Mouse (Mus musculus) forebrain, embryonic 12.5 days (tissue): ENCODE measurements around the gene Map3k5. TPM values are rescaled to one million over a fixed set of nuclear protein-coding genes. Genes with fewer than 3 reads are reported as not detected.

ENCODE experiments used
- ATAC-seq: fragments of 200-750 bp; cut with Nextera tagmentation; 2 replicates; pipeline ENCODE4 v1.8.0; 2017; ENCODE audit warnings: moderate TSS enrichment; ENCODE audit not compliant: low FRiP score
- H3K27ac ChIP-seq: fragments of 300-500 bp; sonication (generic); 2 replicates; pipeline ENCODE4 v1.5.1; 2016; ENCODE audit warnings: mild to moderate bottlenecking
- H3K27me3 ChIP-seq: fragments of 300-500 bp; sonication (generic); 2 replicates; pipeline ENCODE4 v1.6.1; 2016; ENCODE audit warnings: mild to moderate bottlenecking
- H3K36me3 ChIP-seq: fragments of 300-500 bp; sonication (generic); replicated peaks from 2 replicates; pipeline ENCODE4 v1.6.1; 2016; ENCODE audit warnings: mild to moderate bottlenecking
- H3K4me1 ChIP-seq: fragments of 300-500 bp; sonication (generic); 2 replicates; pipeline ENCODE4 v1.6.1; 2016
- H3K4me2 ChIP-seq: fragments of 300-500 bp; sonication (generic); 2 replicates; pipeline ENCODE4 v1.6.1; 2016; ENCODE audit warnings: mild to moderate bottlenecking, moderate library complexity
- H3K4me3 ChIP-seq: fragments of 300-500 bp; sonication (generic); replicated peaks from 2 replicates; pipeline ENCODE4 v1.5.1; 2016; ENCODE audit warnings: mild to moderate bottlenecking
- H3K9ac ChIP-seq: fragments of 300-500 bp; sonication (generic); 2 replicates; pipeline ENCODE4 v1.6.1; 2016; ENCODE audit warnings: mild to moderate bottlenecking
- H3K9me3 ChIP-seq: fragments of 300-500 bp; sonication (generic); 2 replicates; pipeline ENCODE4 v1.6.1; 2016
- WGBS: fragments of 180-500 bp; shearing (Covaris S2); methylation state at CpG from one replicate; pipeline ENCODE4 v1.1.7; 2016; 5-methylcytosine and 5-hydroxymethylcytosine counted together
- polyA plus RNA-seq: library from polyadenylated mRNA; unstranded; fragments of >200 nt; fragmentation: Nextera tagmentation; extraction: Ambion mirVana; gene quantifications from 2 replicates; pipeline ENCODE4 v1.2.1, GENCODE M21; 2016

The Map3k5 gene
- polyA plus RNA-seq, 1 experiment from 2014 or later, result 0.64 TPM

- Histone ChIP-seq H3K4me1 (no peaks in the 10 kb centered on the region), H3K36me3 (no peaks in the 10 kb centered on the region), H3K9me3 (no peaks in the 10 kb centered on the region), H3K9ac (no peak overlapping the region), H3K27ac (no peak overlapping the region), H3K4me3 (no peak overlapping the region), H3K27me3 (no peaks in the 10 kb centered on the region), H3K4me2 (no peak overlapping the region)
- ATAC-seq, result no peak
- WGBS, result 92% methylated on average over 12 of the region's 12 CpGs
Observed at GRCm38 (mm10) chr10:19973321-19974108, 39.2 kb downstream of the Map3k5 start.

GRCm38 (mm10) chr10:19977557-19977956 lies 43.3 kb downstream of the Map3k5 start:
- H3K27ac ChIP-seq, result no peak overlapping the region
- H3K9me3 ChIP-seq, result no peaks in the 10 kb centered on the region
- H3K9ac ChIP-seq, result no peak overlapping the region
- no peaks in the 10 kb centered on the region for H3K36me3 ChIP-seq
- no peaks in the 10 kb centered on the region for H3K27me3 ChIP-seq
- 79% methylated on average over 3 of the region's 3 CpGs for WGBS
- H3K4me2 ChIP-seq, result no peak overlapping the region
- no peaks in the 10 kb centered on the region for H3K4me1 ChIP-seq
- no peak overlapping the region for H3K4me3 ChIP-seq
- no peak for ATAC-seq

GRCm38 (mm10) chr10:19978662-19979199 lies 44.5 kb downstream of the Map3k5 start:
- no peak overlapping the region for H3K27ac ChIP-seq
- no peak overlapping the region for H3K4me3 ChIP-seq
- no peak overlapping the region for H3K4me2 ChIP-seq
- H3K9ac ChIP-seq, result no peak overlapping the region
- no peaks in the 10 kb centered on the region for H3K27me3 ChIP-seq
- 91% methylated on average over 5 of the region's 5 CpGs for WGBS
- no peak for ATAC-seq
- no peaks in the 10 kb centered on the region for H3K36me3 ChIP-seq
- no peaks in the 10 kb centered on the region for H3K9me3 ChIP-seq
- no peaks in the 10 kb centered on the region for H3K4me1 ChIP-seq

GRCm38 (mm10) chr10:19987736-19988135 lies 53.5 kb downstream of the Map3k5 start:
- ATAC-seq, result no peak
- WGBS, result 71% methylated on average over 9 of the region's 9 CpGs
- no peak overlapping the region for H3K4me3 ChIP-seq

GRCm38 (mm10) chr10:19989986-19990385 lies 55.7 kb downstream of the Map3k5 start:
- Histone ChIP-seq H3K4me2 (no peak overlapping the region), H3K4me1 (no peaks in the 10 kb centered on the region), H3K36me3 (no peaks in the 10 kb centered on the region), H3K4me3 (no peak overlapping the region), H3K27ac (no peak overlapping the region), H3K9ac (no peak overlapping the region), H3K27me3 (no peaks in the 10 kb centered on the region), H3K9me3 (no peaks in the 10 kb centered on the region)
- 93% methylated on average over 6 of the region's 6 CpGs for WGBS
- ATAC-seq, result no peak

More at GRCm38 (mm10) chr10:19987736-19988135, 53.5 kb downstream of the Map3k5 start:
- no peaks in the 10 kb centered on the region for H3K9me3 ChIP-seq
- no peaks in the 10 kb centered on the region for H3K27me3 ChIP-seq
- H3K9ac ChIP-seq, result no peak overlapping the region
- no peaks in the 10 kb centered on the region for H3K4me1 ChIP-seq
- H3K36me3 ChIP-seq, result no peaks in the 10 kb centered on the region
- no peak overlapping the region for H3K27ac ChIP-seq
- H3K4me2 ChIP-seq, result no peak overlapping the region

- H3K27ac ChIP-seq, result no peak overlapping the region
- 77% methylated on average over 6 of the region's 6 CpGs for WGBS
- H3K9me3 ChIP-seq, result no peaks in the 10 kb centered on the region
- H3K4me3 ChIP-seq, result no peak overlapping the region
- no peak for ATAC-seq
- H3K4me1 ChIP-seq, result no peaks in the 10 kb centered on the region
- H3K4me2 ChIP-seq, result no peak overlapping the region
- no peaks in the 10 kb centered on the region for H3K36me3 ChIP-seq
- H3K27me3 ChIP-seq, result no peaks in the 10 kb centered on the region
- H3K9ac ChIP-seq, result no peak overlapping the region
Observed at GRCm38 (mm10) chr10:19990638-19991037, 56.4 kb downstream of the Map3k5 start.

- no peaks in the 10 kb centered on the region for H3K4me1 ChIP-seq
- H3K27ac ChIP-seq, result no peak overlapping the region
- no peak overlapping the region for H3K4me2 ChIP-seq
- 55% methylated on average over 3 of the region's 3 CpGs for WGBS
- no peaks in the 10 kb centered on the region for H3K36me3 ChIP-seq
- H3K27me3 ChIP-seq, result no peaks in the 10 kb centered on the region
- ATAC-seq, result no peak
- no peak overlapping the region for H3K9ac ChIP-seq
- H3K4me3 ChIP-seq, result no peak overlapping the region
- H3K9me3 ChIP-seq, result no peaks in the 10 kb centered on the region
Observed at GRCm38 (mm10) chr10:19991237-19991865, 57.1 kb downstream of the Map3k5 start.

GRCm38 (mm10) chr10:19991866-19992252 lies 57.6 kb downstream of the Map3k5 start:
- Histone ChIP-seq H3K4me1 (no peaks in the 10 kb centered on the region), H3K9ac (no peak overlapping the region), H3K27me3 (no peaks in the 10 kb centered on the region), H3K9me3 (no peaks in the 10 kb centered on the region), H3K4me3 (no peak overlapping the region), H3K36me3 (no peaks in the 10 kb centered on the region), H3K27ac (no peak overlapping the region), H3K4me2 (no peak overlapping the region)
- 48% methylated on average over 2 of the region's 3 CpGs for WGBS
- no peak for ATAC-seq

- Histone ChIP-seq H3K9me3 (no peaks in the 10 kb centered on the region), H3K27me3 (no peaks in the 10 kb centered on the region), H3K36me3 (no peaks in the 10 kb centered on the region), H3K9ac (no peak overlapping the region), H3K4me1 (no peaks in the 10 kb centered on the region), H3K4me2 (no peak overlapping the region), H3K4me3 (no peak overlapping the region), H3K27ac (no peak overlapping the region)
- no peak for ATAC-seq
- 71% methylated on average over 14 of the region's 14 CpGs for WGBS
Observed at GRCm38 (mm10) chr10:19994469-19995450, 60.5 kb downstream of the Map3k5 start.

- H3K36me3 ChIP-seq, result no peaks in the 10 kb centered on the region
- no peak overlapping the region for H3K4me2 ChIP-seq
- ATAC-seq, result no peak
- H3K4me1 ChIP-seq, result no peaks in the 10 kb centered on the region
- 92% methylated on average over 3 of the region's 3 CpGs for WGBS
- no peaks in the 10 kb centered on the region for H3K9me3 ChIP-seq
- H3K4me3 ChIP-seq, result no peak overlapping the region
- H3K9ac ChIP-seq, result no peak overlapping the region
- H3K27ac ChIP-seq, result no peak overlapping the region
- H3K27me3 ChIP-seq, result no peaks in the 10 kb centered on the region
Observed at GRCm38 (mm10) chr10:19996151-19996550, 61.9 kb downstream of the Map3k5 start.

GRCm38 (mm10) chr10:19999703-20000407 lies 65.6 kb downstream of the Map3k5 start:
- H3K4me3 ChIP-seq, result no peak overlapping the region
- no peak overlapping the region for H3K27ac ChIP-seq
- H3K4me1 ChIP-seq, result peaks cover 11% of the 10 kb centered on the region
- no peak overlapping the region for H3K9ac ChIP-seq
- no peak overlapping the region for H3K4me2 ChIP-seq
- ATAC-seq, result no peak
- no peaks in the 10 kb centered on the region; the same call in 1 of the 2 replicates for H3K27me3 ChIP-seq
- H3K9me3 ChIP-seq, result no peaks in the 10 kb centered on the region
- no peaks in the 10 kb centered on the region for H3K36me3 ChIP-seq
- 77% methylated on average over 4 of the region's 4 CpGs for WGBS
